Mouse (Mus musculus) bone marrow macrophage, adult 2 months (primary cell): ENCODE data around the gene Mast3.

ENCODE experiments used
- CTCF ChIP-seq: IDR thresholded peaks from 2 replicates; pipeline ENCODE4 v1.5.1; 2012; ENCODE audit warnings: low read depth, mild to moderate bottlenecking, low read length, moderate library complexity
- POLR2A ChIP-seq: IDR thresholded peaks from 2 replicates; pipeline ENCODE4 v1.6.1; 2012; ENCODE audit warnings: mild to moderate bottlenecking, low read depth, low read length, borderline replicate concordance

DNA sequence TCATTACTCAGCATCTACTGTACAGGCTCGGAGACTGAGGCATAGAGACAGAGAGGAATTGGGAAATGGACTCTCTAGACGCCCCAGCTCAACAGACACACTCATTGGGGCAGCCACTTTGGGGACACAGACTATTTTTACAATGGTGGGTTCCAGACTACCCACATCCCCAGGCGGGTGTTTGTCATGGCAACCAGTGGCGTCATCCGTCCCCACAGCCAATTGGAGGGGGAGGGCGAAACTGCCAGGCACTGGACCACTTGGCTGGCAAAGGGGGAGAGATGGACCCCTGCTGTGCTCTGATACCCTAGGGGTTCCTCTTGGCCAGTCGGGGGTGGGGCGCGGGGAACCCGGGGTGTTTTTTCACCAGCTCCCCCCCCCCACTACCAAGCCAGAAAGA is 4.2 kb downstream of the Mast3 start:
- TF ChIP-seq CTCF: no peak
- no peak for TF ChIP-seq POLR2A
